Mouse (Mus musculus): ENCODE measurements at regions not wholly inside any gene's neighbourhood (a gene's known extent, or its start where the extent isn't known, plus 50 kb on each side); places are given as distances from the start of the nearest gene placed in this dataset.

DNA sequence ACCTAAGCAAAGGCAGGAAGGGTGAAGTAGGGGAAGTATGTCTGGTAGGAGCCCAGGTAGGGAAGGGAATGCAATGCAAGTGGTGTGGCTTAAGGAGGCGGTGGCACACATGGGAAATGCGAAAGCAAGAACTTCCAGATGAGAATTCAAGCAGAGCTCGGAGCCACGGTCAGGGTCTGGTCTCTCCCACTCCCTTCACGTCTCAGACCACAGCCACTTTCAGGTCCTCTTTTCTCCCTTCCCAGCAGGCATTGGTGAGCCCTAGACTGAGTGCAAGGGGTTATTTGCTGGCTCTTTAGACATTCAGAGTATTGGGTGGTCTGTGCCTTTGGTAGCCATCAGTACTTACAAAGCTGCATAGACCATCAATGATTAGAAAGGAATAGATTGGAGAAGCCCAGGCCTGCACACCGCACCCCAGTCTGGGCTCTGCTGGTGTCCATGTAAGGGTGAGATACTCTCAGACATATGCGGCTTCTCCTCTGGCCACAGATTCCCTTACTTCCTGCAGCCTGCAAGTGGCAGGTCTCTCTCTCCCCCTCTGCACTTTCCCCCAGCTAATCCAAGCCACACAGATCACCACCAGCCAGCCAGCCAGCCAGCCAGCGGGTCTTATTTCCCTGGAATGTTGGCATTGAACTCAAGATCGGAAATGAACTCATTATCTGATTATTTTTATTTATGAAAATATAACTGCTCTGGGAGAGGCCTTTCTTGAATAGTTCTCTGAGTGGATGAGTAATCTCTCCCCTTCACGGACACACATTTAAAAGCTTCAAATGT lies 113.6 kb downstream of the Zfp36l2 start:
- DNase-seq (ENCODE audit: extremely low spot score, low read depth, low spot score): no peak

DNA sequence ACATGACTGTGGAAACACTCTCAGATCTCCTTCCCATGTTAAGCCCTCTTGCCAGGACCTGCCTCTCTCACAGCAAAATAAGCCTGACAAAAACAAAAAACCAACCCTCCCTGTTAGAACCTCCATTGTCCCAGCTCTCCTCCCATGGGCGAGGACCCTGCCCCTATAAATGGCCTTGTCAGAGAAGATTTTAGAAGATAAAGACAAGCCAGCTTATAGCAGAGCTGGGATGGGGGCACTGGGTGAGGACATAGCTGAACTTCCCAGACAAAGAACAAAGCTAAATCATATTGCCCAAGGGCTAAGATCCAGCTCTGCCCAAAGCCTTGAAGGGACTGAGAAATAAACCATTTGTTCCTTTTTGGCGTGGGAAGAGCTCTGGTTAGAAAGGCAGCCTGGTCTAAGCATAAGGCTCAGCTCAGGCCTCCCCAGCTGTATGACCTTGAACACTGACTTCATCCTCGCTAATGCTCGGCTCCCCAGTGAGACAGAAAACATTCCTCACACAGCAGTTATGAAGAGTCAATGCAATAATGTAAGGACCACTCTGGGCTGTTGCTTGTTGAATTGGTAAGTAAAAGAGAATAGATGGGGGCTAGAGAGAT lies 115.2 kb downstream of the Zfp36l2 start:
- DNase-seq (ENCODE audit: extremely low spot score, low read depth, low spot score): no peak

DNA sequence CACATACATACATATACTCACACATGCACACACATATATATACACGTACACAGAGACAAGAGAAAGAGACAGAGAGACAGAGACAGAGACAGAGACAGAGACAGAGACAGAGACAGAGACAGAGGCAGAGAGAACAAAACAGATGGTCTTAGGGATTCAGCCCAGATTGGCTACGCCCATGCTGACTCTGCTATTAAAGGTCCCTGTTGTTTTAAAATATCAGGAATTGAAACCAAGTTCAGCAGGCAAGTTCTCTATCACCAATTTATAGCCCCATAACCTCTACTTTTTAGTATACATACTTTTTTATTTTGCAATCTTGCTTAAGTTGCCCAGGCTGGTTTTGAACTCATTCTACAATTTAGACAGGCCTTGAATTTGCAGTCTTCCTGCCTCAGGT lies 115.9 kb downstream of the Zfp36l2 start:
- no peak for DNase-seq (ENCODE audit: extremely low spot score, low read depth, low spot score)

DNA sequence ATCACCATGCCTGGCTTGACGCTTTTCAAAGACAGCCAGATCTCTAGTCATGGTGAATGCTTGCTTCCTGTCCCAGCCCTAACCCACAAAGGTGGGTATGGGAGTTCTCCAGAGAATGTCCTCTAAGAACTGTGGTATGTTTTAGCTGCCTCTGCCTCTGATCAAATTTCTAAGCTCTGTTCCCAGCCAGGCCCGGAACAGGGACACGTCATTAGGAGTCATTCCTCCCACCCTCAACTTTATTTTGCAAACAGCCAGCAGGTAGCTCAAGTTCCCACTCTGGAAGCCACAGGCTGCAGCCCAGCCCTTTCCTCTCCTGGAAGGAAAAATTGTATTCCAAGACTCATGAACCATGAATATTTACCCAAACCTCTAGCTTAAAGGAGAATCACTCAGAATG lies 117.2 kb downstream of the Zfp36l2 start:
- no peak for DNase-seq (ENCODE audit: extremely low spot score, low read depth, low spot score)

DNA sequence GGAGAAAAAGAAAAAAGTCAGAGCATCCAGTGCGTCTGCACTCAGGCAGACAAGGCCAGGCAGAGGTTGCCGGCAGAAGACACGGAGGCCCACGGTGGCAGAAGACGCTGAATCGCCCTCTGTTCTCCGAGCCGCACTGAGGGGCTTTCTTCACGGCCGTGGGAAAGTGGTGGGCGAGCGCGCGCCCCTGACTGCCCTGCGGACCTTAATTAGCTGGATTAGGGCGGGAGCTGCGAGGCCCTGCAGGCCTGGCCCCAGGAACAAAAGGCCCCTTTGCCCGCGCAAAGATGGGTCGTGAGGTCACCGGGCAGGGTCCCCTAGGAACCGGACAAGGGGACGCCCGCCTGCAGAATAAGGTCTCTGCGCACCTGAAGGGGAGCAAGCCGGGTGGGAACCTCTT lies 120.6 kb downstream of the Zfp36l2 start:
- DNase-seq (ENCODE audit: extremely low spot score, low read depth, low spot score): no peak

DNA sequence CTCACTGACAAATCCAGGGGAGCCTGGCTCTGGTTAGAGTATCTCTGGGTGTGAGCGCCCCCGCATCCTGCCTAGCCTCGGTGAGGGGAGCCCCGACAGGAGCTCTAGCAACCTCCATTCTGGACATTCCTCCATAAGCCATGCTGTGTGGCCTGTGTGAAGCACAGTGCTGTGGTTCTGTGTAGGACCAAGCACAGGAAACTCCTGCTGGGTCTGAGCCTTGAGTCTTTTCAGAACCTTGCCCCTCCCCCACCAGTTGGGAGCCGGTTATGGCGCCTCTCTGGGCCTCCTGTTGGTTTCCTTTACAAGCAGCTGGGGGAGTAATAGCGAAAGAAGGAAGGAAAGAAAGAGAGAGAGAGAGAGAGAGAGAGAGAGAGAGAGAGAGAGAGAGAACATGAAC lies 124.0 kb downstream of the Zfp36l2 start:
- DNase-seq (ENCODE audit: extremely low spot score, low read depth, low spot score): no peak

DNA sequence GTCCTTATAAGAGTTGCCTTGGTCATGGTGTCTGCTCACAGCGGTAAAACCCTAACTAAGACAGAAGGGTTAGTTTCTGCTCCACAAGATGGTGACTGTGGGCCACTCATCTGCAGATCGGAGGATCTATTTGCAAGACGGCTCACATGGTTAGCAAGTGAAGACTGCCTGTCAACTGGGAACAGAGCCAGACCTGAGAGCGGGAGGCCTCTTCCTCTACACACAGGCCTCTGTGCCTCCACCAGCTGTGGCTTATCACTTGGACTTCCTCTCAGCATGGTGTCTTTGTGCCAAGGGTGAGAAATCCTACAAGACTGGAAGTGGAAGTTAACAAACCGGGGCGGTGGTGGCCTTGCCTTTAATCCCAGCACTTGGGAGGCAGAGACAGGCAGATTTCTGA lies 126.1 kb downstream of the Zfp36l2 start:
- no peak for DNase-seq (ENCODE audit: extremely low spot score, low read depth, low spot score)

DNA sequence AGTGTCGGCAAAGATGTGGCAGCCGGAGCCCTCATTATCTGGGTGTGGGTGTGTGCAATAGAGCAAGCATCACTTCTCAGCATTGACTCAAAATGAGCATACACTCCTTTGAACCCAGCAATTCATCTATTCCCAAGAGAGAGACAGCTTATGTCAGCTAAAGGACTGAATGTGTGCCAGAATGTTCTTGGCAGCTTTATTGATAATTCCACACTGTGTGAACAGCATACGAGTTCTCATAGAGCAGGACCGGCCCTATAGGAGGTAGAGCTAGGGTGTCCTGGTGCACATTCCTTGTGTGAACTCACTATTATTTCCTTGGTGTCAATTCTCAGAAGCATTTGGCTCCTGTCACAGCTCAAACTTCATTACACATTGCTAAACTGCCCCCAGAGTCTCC lies 131.3 kb downstream of the Zfp36l2 start:
- DNase-seq (ENCODE audit: extremely low spot score, low read depth, low spot score): no peak

DNA sequence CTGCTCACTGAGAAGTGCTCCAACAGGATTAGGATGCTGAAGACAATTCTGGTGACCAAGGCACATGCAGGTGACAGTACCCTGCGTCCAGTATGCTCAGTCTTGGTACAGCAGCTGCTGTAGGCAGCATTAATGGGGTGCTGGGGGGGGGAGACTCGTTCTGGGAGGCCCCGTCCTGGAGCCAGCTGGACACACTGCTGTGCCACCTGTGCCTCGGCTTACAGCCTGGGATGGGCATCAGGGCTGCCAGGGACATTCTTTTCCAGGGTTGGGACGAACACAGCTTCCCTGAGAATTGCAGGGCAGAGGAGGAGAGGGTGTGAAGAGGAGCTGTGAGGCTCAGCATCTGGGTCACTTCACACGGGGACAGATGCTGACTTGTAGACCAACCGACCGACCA lies 135.3 kb downstream of the Zfp36l2 start:
- DNase-seq (ENCODE audit: extremely low spot score, low read depth, low spot score): no peak

DNA sequence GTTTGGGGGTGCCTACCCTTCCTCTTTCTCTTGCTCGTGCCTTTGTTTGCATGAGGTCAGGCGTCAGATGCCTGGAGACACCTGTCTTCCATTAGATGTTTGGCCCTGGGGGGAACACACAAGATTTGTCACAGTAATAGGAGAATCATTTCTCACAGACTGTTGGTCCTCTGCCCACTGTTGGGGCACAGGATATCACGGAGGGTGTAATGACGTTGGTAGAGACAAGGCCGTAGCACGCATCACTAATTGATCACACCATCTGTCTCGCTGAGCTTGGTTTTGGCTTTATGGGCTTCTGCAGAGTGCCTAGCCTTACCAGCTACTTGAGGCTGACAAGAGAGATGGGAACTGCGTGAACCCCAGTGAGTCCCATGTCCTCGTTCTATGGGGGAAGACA lies 136.5 kb downstream of the Zfp36l2 start:
- no peak for DNase-seq (ENCODE audit: extremely low spot score, low read depth, low spot score)

DNA sequence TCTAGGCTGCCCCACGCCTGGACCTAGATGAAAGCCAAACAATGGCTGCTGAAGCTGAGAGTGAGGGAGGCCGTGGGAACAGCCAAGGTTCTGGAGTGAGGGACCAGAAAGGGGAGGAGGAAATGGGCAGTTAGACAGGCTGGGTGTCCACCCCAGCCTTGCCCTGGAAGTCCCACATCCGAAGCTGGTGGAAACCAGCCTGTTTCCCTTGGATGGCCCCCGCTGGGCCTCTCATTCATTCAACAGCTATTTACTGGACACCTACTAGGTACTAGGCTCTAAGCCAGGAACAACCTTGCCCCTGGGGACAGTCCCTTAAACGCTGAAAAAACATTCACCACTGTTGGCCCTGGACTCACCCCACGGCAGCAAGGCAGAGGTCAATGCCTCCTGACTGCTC lies 139.2 kb downstream of the Zfp36l2 start:
- DNase-seq (ENCODE audit: extremely low spot score, low read depth, low spot score): no peak

DNA sequence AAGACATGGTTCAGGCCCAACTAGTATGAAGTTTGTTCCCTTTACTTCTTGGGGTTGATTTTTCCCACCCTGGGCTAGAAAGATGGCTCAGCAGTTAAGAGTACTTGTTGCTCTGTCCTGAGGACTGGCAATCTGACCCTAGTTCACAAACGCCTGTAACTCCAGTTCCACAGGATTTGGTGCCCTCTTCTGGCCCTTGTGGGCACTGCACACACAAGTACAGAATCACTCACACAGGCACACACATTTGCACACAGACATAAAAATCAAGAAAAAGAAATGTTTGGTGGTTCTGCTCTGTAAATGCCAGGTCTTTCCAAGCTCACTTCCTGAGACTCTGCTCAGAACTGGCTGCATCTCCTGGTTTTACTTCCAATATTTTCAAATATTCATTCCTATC lies 140.2 kb downstream of the Zfp36l2 start:
- DNase-seq (ENCODE audit: extremely low spot score, low read depth, low spot score): no peak

DNA sequence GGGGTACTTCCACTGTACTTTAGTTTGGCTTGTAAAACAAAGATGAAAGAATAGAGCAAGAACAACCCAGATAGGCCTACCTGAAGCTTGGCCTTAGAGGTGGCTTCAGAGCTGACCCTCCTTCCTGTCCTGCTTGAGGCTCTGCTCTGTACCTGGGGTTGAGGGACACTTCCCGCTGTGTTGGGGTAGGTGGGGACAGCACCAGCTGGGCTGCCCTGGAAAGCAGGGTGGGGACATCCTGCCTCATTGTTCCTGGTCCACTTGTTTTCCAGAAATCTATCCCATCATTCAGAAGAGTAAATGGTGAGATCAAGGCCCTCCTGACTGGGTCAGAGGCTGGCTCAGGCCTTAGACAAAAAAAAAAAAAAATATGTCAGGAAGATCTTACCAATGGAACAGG lies 141.9 kb downstream of the Zfp36l2 start:
- no peak for DNase-seq (ENCODE audit: extremely low spot score, low read depth, low spot score)

DNA sequence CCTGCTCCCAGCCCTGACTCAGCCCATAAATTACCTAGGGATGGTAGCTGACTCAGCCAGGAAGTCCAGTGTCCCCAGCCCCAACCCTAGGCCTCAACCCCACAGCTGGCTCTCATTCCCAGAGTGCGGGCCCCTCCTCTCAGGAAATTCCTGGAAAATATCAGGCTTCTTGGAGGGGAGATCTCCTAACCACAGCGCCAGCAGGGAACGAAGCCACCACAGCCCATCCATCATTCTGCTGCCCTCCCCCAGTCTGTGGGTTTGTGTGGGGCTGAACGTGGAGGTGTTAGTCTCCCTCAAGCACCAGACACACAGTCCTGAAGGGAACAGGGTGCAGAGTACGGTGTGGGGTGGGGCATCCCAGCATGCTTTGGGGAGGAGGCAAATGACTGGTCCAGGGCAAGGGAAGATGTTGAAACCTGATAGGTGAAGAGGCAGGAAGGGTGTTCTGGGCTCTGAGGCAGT lies 143.2 kb downstream of the Zfp36l2 start:
- DNase-seq (ENCODE audit: extremely low spot score, low read depth, low spot score): no peak

DNA sequence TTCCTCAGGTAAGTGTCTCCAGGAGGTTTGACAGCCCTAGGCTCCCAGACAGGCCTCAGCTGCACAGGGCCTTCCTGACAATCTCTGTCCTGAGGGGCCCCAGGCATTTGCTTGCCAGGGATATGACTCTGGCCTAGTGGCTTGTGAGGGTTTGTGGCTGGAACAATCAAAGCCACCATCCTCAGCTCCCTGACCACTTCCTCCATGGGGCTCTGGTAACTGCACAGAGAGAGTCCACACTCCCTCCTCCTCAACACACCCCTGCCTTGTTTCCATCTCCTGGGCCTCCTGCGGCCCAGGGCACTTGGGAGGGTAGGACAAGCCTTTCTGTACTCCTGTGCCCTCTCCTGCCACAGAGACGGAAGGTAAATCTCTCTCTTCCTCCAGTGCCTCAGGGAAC lies 144.6 kb downstream of the Zfp36l2 start:
- DNase-seq (ENCODE audit: extremely low spot score, low read depth, low spot score): no peak

DNA sequence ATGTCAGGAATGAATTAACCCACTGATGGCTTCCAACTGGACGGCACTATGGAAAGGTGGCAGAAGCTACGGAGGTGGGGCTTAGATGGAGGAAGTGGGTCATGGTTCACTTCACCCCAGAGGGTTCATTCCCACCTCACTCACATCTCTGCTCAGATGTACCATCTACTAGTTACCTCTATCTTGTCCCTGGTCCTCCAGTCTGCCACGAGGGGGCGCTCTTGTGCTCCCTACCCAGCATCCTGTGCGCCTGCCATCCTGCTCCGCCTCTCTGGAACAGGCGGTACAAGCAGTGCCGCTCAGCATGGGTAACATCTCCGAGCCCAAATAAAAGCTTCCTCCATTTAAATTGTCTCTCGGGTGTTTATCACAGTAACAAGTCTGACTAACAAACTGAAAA lies 148.3 kb downstream of the Zfp36l2 start:
- no peak for DNase-seq (ENCODE audit: extremely low spot score, low read depth, low spot score)

DNA sequence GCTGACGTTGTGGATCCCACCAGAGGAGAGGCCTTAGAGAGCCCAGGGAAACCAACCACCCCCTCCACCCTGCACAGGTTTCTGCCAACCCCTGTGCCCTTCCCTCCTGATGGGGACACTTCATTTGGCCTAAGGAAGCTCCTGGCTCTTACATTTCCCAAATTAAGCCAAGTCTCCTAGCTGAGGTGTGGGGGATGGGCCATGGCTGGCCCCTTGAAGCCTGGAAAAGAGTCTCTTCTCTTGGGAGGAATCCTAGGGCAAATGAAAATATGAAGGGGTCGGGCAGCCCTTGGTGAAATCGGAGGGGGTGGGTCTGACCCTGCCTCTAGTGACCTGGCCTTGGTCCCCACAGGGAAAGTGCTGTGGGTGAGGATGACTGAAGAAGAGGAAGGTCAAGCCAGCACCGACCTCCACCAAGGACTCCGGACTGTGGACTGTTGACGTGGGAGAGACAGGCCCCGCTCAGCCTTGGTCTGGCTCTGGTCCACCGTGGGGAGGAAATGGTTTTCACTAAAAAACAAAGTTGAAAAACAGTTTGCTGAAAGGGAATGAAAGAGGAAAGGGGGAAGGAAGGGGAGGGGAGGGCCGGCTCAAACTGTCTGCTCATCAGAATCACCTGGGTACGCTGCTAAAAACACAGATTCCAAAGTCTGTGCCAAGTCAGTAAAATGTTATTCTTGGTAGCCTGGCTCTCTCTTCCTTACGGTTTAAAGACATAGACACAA lies 150.0 kb downstream of the Zfp36l2 start:
- no peak for DNase-seq (ENCODE audit: extremely low spot score, low read depth, low spot score)

DNA sequence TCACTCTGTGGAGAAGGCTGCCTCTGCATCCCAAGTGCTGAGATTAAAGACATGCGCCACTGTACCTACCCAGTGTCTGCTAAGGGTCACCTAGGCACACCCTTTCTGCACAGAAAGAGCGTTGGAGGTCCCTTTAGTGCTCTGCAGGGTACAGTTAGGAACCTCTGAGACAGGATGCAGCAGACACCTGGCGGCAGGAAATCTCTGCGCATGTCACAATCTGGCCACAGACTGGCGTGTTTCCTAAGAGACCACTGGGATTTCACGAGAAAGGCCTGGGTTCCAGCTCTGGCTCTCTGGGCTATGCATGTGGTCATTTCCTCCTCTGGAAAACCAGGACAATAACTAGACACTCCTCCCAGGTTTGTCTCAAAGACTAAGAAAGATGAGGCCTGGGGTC lies 151.7 kb downstream of the Zfp36l2 start:
- no peak for DNase-seq (ENCODE audit: extremely low spot score, low read depth, low spot score)

DNA sequence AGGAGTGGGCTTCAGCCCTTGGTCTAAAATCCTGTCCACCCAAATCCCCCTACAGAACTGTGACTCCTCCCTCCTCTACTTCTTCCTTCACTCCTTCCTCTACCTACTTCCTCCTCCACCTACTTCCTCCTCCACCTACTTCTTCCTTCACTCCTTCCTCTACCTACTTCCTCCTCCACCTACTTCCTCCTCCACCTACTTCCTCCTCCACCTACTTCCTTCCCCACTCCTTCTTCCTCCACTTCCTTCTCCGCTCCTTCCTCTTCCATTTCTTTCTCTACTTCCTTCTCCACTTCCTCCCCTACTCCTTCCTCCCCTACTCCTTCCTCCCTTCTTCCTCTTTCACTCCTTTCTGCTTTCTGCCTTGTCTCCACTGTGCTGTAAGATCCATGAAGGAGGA lies 152.9 kb downstream of the Zfp36l2 start:
- DNase-seq (ENCODE audit: extremely low spot score, low read depth, low spot score): no peak

DNA sequence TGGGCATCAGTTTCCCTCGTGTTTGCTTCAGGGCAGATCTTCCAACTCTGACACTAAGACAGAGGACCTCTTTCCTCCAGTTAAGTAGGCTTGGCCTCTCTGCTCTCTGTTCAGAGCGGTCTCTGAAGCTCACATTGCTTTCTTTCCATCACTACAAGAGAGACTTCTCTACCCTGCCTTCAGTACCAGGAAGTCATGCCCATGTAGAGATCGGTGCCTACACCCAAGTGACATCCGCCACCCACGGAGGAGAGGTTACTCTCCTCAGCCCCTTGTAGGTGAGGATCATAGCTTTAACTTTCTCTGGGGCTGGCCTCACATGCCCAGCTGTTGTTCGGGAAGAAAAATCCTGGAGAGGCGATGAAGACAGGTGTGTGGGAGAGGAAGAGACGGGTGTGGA lies 155.3 kb downstream of the Zfp36l2 start:
- DNase-seq (ENCODE audit: extremely low spot score, low read depth, low spot score): no peak

DNA sequence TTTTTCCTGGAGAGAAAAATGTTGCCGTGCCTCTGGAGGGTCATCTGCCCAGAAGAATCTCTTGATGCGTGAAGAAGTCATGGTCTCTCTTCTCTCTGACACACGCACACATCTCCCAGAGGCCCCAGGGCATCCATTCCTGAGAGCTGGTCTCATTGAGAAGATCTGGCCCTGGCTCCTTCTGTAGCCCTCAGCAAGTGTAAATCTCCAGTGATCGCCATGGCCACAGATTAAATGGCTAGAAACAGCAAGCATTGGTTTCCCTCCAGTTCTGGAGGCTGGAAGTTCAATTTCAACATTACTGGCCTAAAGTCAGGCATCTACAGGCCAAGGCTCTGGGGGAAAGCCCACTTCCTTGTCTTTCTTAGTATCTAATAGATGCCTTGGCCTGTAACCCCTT lies 155.9 kb downstream of the Zfp36l2 start:
- DNase-seq (ENCODE audit: extremely low spot score, low read depth, low spot score): no peak

DNA sequence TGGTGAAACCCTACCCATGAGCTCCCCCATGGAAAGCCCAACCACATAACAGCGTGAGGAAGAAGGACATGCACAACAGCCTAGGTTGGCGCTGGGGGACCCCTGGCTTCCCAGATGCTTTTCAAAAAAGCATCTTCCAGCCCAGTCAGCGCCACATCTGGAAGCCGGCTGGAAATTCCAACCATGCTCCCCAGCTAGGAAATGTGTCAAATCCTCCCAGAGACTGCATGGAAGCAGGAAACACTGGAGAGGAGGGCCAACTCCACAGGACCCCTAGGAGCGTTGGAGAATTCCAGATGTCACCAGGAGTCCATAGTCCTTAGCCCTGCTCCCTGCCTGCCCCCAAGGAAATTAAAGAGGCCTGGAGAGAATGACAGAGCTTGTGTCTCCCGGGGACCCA lies 156.4 kb downstream of the Zfp36l2 start:
- no peak for DNase-seq (ENCODE audit: extremely low spot score, low read depth, low spot score)
